Mouse (Mus musculus) left cerebral cortex, postnatal 4 days (tissue): ENCODE data around the gene Etfrf1. TPM values are rescaled to one million over a fixed set of nuclear protein-coding genes. Genes with fewer than 3 reads are reported as not detected.

Experiments used
- DNase-seq: peaks from one replicate; pipeline ENCODE4 v3.0.0-alpha.2; 2022
- intact Hi-C: fragments of 180-260 bp; cut with DNase I; formaldehyde crosslinking; loops from one replicate; pipeline ENCODE4 v1.15.1; 2025
- total RNA-seq, 2 experiments: library from RNA; stranded (reverse); gene quantifications; 2 replicates each; pipeline ENCODE4 v1.2.3; 2021

The Etfrf1 gene
- total RNA-seq, 2 experiments from 2014 or later = 10.9 to 12.3 TPM

DNA sequence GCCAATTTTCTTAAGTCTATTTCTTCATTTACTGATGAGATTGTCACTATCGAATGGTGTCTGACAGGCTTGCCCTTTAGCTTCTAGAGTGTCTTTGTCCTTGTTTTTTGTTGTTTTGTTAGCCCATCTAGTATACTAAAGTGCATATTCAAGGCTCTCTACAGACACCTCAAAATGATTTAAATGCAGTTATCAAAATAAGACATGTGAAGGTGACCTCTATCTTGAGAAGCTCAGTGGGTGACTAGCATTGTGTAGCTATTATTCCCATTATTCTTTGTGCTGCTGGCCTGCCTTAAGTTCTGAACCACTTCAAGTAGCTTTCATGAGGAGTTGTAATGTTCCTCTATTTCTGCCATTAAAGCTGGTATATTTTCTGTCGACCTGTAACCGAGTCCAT is 4.9 kb downstream of the Etfrf1 start:
- intact Hi-C loops = no loop called here
- DNase-seq = no peak

DNA sequence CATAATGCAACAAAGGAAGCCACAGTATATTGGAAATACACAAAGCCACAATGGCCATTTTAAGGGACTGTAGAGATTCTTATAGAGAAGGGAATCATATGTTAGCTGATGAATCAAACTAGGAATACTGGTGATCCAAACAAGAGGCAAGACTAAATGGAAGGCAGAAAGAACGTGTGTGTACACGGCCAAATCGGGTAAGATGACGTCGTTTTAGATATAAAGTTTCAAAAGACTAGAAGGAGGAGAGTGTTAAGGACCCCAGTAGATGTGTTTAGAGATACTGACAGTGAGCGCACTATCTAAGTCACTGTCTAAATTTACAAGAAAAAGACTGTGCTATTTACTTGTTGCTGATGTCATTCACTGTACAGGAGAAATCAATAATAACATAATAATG is 13.3 kb downstream of the Etfrf1 start:
- DNase-seq = no peak
- intact Hi-C loops = no loop called here

DNA sequence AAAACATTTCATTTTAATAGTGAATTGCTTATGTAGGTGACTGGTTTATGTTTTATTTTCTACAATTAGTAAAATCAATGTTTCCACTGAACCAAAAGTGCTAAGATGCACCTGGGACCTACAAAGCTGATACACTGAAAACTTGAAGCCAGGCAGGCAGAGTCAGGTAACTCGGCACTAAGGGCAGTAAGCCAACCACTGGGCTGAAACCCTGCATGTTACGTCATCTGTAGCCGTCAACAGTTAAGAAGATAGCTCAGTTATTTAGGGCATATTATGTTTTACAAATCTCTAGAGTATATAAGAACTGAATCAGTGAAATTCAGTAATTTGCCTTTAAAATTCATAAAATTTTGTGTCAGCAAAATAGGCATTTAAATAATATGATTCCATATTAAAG is 15.4 kb downstream of the Etfrf1 start:
- no peak for DNase-seq
- intact Hi-C loops = no loop called here

DNA sequence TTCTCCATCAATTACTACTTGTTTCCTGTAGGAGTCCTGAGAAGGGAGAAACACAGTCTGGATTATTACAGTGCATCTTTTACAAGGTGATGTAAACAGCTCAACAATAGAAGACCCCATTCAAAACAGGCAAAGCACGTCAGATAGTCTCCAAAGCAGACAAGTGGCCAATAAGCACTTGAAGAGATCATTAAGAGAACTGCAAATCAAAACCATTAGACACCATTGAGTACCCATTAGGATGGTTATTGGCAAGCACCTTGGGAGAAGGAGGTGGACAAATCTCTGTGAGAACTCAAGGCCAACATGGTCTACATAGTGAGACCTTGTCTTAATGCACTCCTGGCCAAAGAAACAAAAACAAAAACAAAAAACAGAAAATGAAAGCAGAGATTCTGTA is 23.5 kb downstream of the Etfrf1 start:
- no peak for DNase-seq
- intact Hi-C loops = no loop called here

DNA sequence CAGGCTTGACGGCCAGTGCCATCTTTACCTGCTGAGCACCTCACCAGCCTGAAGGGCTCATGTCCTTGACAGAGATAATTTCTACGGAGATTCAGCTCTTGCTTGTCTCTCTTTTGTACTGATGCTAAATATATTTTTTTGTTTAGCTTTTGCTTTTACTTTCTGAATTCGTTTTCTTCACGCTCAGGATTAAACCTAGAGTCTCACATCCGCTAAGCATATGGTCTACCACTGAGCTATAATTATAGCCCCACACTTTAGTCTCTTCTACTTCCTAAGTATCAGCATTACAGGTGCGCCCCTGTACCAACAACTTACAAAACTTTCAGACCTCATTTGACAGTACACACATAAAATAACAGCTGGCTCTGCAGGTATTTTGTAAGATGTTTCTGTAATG is 24.4 kb downstream of the Etfrf1 start:
- intact Hi-C loops = no loop called here
- no peak for DNase-seq

DNA sequence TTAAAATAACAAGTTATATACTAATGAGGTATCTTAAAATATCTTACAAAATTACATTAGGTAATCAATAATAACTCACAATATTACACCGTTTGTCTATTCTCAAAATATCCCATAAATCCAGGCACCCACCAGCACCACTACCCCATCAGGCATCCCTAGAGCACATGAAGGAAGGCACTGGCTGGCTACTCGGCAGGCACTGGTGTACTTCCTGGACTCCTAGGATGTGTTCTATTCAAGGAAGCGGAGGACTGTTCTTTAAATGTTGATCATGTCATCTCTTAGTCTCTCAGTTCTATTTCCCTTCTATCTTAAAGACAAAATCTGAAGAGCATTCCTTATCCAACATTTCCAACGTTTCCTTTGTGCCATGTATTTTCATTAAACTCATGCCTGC is 26.2 kb downstream of the Etfrf1 start:
- intact Hi-C loops = no loop called here
- DNase-seq = no peak

DNA sequence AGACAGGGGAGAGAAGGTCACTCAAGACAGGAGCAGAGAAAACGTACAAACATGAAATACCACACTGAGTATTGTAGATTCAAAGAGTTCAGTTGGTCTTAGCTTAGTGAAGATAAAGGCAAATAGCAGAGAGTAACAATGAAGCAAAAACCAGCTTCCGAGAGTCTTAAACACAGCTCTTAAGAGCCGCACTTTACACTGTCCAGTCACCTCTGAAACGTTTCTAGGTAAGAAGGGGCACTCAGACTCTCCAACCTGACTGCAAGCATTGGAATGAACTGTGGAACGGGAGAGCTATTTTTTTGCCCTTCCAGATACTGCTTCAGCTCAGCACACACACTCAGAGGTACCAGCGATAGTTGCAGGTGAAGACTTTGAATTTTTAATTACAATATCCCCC is 29.4 kb downstream of the Etfrf1 start:
- DNase-seq = no peak
- intact Hi-C loops = no loop called here

DNA sequence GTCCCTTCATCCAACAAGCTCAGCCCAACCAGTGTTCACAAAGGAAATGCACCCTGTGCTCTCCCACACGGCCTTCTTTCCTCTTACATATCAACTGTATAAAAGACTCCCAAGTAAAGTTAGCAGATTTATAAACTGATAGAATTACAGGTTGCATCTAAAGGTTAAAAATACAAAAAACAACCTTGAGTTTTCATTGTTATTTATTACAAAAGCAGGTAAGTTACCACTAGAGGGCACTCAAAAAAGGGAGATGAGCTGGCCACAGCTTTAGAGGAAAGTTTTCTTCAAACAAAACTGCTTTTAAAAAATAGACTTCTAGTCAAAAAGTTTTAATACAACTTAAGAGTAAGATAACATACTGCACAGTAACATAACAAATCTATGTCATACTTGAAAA is 31.6 kb downstream of the Etfrf1 start:
- intact Hi-C loops = no loop called here
- DNase-seq = no peak

DNA sequence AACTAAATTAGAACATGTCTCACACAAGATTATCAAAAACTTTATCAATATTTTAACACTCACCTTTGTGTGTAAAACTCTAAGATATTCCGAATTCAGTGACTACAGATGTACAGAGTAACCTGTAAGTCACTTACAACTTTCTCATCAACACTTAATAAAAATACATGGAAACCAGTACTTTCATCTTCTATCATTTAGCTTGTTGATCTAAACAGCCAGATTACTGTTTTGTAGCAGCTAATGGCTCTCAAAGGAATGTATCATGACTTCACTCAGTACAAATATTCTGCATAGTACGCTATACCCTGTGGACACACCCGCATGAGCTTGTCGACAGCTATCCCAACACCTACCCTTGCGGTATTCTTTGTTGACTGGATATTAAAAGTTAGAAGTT is 35.9 kb downstream of the Etfrf1 start:
- no peak for DNase-seq
- intact Hi-C loops = loop anchor here (5.0 kb wide), 1 partner anchor 95 kb away; no protein-coding TSS in a partner anchor

DNA sequence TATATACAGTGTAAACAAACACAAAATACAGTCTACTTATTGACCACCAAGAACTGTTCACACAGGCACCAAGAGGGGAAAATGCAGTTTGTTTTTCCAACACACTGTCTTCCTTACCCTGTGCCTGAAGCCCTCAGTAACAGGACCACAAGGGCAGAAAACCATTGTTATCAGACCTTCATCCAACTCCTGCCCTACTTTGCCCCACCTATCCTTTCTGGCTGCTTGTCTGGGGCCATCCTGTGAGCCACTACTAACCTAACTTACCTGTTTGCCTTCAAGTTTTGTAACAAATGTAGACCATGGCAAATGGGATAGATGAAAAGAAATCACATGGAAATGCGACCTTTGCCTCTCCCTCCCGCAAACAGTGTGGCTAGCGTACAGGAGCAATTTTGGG is 37.0 kb downstream of the Etfrf1 start:
- no peak for DNase-seq
- intact Hi-C loops = loop anchor here (5.0 kb wide), 1 partner anchor 94 kb away; no protein-coding TSS in a partner anchor

DNA sequence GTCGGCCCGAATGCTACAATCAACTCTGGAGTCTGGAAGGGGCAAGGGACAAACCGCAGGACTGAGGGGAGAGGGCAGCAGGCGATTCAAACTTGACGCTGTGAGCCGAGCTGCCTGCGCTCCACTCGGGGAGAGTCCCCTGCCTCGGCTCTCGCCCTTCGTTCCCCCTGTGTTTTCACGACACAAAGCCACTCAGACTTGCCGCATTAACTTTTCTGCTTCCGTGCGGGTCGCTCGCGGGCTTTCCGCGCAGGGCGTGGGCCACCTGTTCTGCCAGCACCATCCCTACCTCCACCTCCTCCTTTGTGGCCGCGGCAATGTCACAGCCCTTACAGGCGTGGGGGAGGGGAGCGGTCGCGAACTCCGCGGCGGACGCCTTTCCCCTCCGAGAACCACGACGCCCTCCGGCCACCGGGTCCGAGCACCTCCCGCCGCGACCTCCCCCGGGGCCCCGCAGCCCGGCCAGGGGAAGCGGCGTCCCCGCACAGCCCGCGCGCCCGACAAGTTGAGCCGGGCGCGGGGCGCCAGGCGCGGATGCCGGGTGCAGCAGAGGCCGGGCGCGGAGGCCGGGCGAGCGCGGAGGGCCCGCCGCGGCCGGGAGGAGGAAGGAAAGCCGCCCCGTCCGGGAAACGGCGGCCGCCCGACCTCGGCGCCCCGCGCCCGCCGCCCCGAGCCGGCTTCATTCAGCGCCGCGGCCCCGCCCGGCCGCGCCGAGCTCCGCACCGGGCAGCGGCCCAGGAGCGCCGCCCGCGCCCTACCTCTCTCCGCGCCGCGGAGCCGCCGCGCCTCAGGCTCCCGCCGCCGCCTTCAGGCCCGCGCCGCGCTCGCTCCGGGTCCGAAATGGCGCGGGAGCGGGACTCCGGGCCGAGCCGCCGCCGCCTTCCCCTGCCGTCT is 38.6 kb downstream of the Etfrf1 start:
- intact Hi-C loops = loop anchor here (5.0 kb wide), 2 partner anchors 53 to 93 kb away; no protein-coding TSS in a partner anchor
- DNase-seq = peak; percentile 54

DNA sequence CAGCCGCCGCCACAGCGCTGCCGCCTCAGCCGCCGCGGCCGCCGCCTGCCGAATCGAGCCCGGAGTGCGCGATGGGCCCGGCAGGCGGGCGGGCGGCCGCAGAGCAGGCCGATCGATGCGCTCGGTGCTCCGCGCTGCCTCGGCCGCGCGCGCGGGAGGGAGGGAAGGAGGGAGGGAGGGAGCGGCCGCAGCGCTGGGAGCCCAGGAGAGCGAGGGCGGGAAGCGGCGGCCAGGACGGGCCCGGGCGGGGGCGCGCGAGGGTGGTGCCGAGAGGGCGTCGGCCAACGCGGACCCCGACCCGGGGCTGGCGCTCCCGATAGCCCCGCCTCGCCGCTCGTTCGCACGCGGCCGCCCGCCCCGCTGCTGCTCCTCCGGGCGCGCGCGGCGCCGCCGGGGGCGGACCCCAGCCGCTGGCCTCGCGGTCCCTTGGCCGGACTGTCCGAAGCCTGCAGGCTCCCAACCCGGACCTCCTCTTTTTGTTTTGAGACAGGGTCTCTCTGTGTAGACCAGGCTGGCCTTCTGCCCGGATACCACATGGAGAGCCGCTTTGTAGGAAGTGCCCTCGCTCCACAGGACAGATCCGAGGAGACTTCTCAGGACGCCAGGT is 39.4 kb downstream of the Etfrf1 start, which contains the start of gene Kras:
Kras (minus strand) TSS at position 55 of the 607 bp plus-strand sequence.
- intact Hi-C loops = loop anchor here (5.0 kb wide), 1 partner anchor 52 kb away; no protein-coding TSS in a partner anchor
- peak; percentile 93 for DNase-seq

DNA sequence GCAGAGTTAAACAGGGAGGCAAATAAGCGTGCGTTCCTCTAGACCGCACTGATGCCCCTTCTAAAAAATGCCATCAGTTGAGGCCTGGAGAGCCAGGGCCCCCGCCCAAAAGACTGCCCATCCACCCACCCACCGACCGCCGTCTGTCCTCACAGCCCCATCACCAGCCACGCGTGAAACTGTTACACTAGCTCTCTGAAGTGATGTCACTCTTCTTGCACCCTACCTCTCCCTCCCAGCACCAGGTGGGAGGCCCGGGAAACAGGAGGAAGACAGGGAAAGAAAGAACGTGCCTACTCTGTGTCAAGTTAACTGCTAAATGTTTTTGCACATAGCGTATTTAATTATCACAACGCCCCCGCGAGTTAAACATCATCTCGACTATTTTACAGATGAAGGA is 39.9 kb downstream of the Etfrf1 start:
- peak; percentile 33 for DNase-seq
- intact Hi-C loops = loop anchor here (5.0 kb wide), 1 partner anchor 51 kb away; no protein-coding TSS in a partner anchor

DNA sequence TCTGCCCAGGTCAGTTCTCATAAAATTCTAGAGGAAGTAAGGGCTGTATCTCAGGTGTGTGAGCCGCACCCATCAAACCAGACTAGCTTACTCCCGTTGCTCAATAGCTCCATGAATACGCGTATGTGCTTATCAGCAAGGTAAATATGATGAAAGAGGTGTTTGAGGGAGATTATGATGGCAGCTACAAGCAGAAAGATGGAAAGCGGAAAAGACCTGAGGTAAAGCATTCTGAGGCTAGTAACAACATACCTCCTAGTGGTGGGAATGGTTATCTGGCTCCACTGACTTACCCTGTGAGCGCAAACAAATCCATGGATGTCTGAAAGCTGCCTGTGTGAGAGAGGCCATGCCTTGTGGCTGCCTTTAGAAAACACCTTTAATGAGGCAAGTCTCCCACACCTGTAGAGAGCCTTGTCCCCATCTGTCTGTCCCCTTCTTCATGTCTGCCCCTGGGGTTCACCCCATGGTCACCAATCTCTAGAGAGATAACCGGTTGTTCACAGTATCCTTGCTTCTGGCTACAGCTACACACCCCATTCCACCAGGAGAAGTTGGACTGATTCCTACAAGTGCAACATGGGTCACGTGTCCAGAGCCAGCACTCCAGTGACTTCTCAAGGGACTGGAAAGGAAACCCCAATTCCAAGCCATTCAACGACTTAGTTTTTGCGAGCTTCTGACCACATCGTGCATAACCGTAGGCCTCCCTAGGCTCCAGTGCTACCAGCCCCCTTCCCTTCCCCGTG is 45.2 kb downstream of the Etfrf1 start:
- no peak for DNase-seq
- intact Hi-C loops = no loop called here

DNA sequence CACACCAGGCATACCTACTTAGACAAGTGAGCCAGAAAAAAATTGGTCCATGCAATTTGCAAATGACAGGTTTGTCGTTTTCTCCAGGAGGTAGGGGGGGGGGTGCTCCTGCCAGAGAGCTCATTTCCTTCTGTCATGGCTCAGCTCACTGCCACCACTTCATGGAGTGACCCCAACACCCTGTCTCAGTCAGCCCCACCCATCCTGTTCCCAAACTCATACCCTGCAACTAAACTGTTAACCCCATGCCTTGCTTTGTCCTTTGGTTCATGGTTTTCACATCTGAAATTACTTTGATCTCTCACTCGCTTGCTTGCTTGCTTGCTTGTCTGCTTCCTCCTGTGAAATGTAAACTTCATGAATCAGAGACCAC is 45.8 kb downstream of the Etfrf1 start:
- no peak for DNase-seq
- intact Hi-C loops = no loop called here

DNA sequence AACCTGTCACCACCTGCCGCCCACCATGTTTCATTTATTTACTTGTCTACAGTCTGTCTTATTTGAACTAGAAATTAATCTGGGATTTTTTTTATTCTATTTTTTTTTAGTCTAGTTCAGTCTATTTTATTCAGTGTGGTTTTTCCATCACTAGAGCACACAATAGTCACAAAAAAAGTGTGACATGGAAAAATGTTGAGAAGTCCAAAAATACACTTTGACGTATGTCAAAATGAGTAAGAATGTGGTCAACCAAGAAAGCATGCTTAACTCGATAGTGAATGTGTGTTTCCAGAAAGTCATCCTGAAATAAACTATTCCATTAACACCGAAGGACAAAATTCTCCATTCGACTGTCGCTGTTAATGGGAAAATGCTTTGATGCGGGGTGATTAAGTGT is 51.4 kb downstream of the Etfrf1 start:
- intact Hi-C loops = no loop called here

More for the DNA sequence above, 51.4 kb downstream of the Etfrf1 start:
- no peak for DNase-seq

Other genes with a start within 250 kb of the Etfrf1 start
- 10 to 100 TPM; 81.0 to 88.8 TPM for gene Bcat1, start 134.9 kb upstream of the Etfrf1 start, total RNA-seq
- gene Lrmp, start 95.5 kb upstream of the Etfrf1 start, total RNA-seq = 1 to 10 TPM; 1.4 to 1.8 TPM
- 1 to 10 TPM; 1.1 to 1.6 TPM for gene Casc1, start 129 bp upstream of the Etfrf1 start, total RNA-seq
- gene Kras, start 39.1 kb downstream of the Etfrf1 start, total RNA-seq = 10 to 100 TPM; 96.4 to 98.4 TPM